9 mouse cellular contexts compared by ENCODE assay signal in the genomic region with DNA sequence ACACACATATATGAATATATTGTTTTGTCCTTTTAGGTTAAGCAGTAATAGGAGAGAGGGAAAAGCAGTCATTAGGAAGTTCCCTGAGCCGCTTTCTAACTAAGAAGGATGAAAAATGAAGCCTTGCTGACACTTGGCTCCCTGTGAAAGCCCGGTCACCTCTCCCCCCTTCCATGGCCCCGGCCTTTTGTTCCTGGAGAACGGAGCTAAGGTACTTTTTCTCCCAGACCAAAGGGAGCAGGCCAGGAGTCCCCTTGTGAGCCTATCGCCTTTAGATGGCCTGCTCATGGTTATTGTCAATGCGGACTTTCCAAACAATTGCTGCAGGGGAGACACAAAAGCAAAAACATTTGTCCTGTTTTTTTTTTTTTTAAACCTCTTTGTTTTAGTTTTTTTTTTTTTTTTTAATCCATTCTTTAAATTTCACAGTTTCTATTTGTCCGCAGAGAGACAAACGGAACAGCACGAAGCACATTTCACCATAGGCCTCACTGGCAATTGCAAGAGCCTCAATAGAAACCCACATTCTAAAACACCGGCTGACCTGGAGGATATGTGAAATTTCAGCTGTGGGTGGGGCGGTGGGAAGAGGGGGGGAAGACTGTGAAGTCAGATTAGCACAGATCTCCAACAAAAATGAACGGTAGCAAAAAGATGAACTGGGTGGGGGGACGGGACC.
DNase-seq lines count a peak whose midpoint lies in the region; ATAC-seq lines count a peak whose summit lies in the region.
"Had no signal": no experiment of that assay in that cellular context is flagged by ENCODE, and none has a peak within 500 bp of the region (broad histone marks: within the 10 kb centered on the region; RNA-seq: fewer than 3 reads in every experiment).

No protein-coding gene starts in this region.

- H3K9me3 ChIP-seq in heart, embryonic 15.5 days (replicated peaks) = no peaks in the 10 kb centered on the region
- H3K9me3 ChIP-seq in embryonic facial prominence, embryonic 10.5 days = no peaks in the 10 kb centered on the region
- no peaks in the 10 kb centered on the region for H3K9me3 ChIP-seq in hindbrain, embryonic 11.5 days (ENCODE audit: control insufficient read depth, low read length)
- no peaks in the 10 kb centered on the region for H3K9me3 ChIP-seq in midbrain, embryonic 15.5 days

- WGBS in heart, embryonic 15.5 days = 50% methylated on average over 13 of the region's 13 CpGs
- 18% methylated on average over 13 of the region's 13 CpGs for WGBS in embryonic facial prominence, embryonic 10.5 days
- 9% methylated on average over 13 of the region's 13 CpGs for WGBS in hindbrain, embryonic 11.5 days
- WGBS in midbrain, embryonic 15.5 days = 17% methylated on average over 13 of the region's 13 CpGs

- DNase-seq in heart, postnatal 4 days = no peak
- no peak for DNase-seq in embryonic facial prominence, embryonic 10.5 days (ENCODE audit: low spot score)
- peak; percentile 69 for DNase-seq in hindbrain, embryonic 11.5 days (ENCODE audit: low spot score)
- no peak for DNase-seq in cerebellum, postnatal 14 days
- DNase-seq in left cerebral cortex, postnatal 36 days (ENCODE audit: low spot score in 2 of 2) = no peak
- DNase-seq in left cerebral cortex, postnatal 10 days (ENCODE audit: extremely low spot score in 1 of 2, low spot score in 2 of 2) = no peak
- DNase-seq: left cerebral cortex, postnatal 4 days had no signal

- no peak overlapping the region for H3K4me2 ChIP-seq in heart, embryonic 15.5 days
- peak overlapping the region; percentile 20; the same call in 1 of the 2 replicates for H3K4me2 ChIP-seq in hindbrain, embryonic 11.5 days (replicated peaks; ENCODE audit: low read depth, low read length)
- peak overlapping the region; percentile 91 for H3K4me2 ChIP-seq in midbrain, embryonic 15.5 days

- no peak overlapping the region for H3K9ac ChIP-seq in heart, embryonic 15.5 days
- peak overlapping the region; percentile 49 for H3K9ac ChIP-seq in hindbrain, embryonic 11.5 days (ENCODE audit: low read depth, low read length)
- peak overlapping the region; percentile 48 for H3K9ac ChIP-seq in midbrain, embryonic 15.5 days

- H3K4me3 ChIP-seq in heart, embryonic 15.5 days = no peak overlapping the region
- H3K4me3 ChIP-seq in embryonic facial prominence, embryonic 10.5 days = peak overlapping the region; percentile 21; the same call in 1 of the 2 replicates
- no peak overlapping the region for H3K4me3 ChIP-seq in hindbrain, embryonic 11.5 days (ENCODE audit: low read depth, low read length)
- H3K4me3 ChIP-seq in midbrain, embryonic 15.5 days = peak overlapping the region; percentile 15

- H3K4me1 ChIP-seq in heart, embryonic 15.5 days (replicated peaks) = peaks cover 69% of the 10 kb centered on the region
- peaks cover 98% of the 10 kb centered on the region for H3K4me1 ChIP-seq in embryonic facial prominence, embryonic 10.5 days
- peaks cover 40% of the 10 kb centered on the region for H3K4me1 ChIP-seq in hindbrain, embryonic 11.5 days (replicated peaks; ENCODE audit: control insufficient read depth, insufficient read depth, low read length)
- peaks cover 61% of the 10 kb centered on the region for H3K4me1 ChIP-seq in midbrain, embryonic 15.5 days

- ATAC-seq in heart, embryonic 15.5 days (replicated peaks; ENCODE audit: insufficient number of reproducible peaks, insufficient read depth, low FRiP score, low read depth) = no peak
- ATAC-seq in hindbrain, embryonic 11.5 days (ENCODE audit: low FRiP score) = no peak
- no peak for ATAC-seq in midbrain, embryonic 15.5 days (replicated peaks)

- peak overlapping the region; percentile 57 for H3K27ac ChIP-seq in heart, embryonic 15.5 days
- H3K27ac ChIP-seq in embryonic facial prominence, embryonic 10.5 days (replicated peaks) = peak overlapping the region; percentile 76
- peak overlapping the region; percentile 82 for H3K27ac ChIP-seq in hindbrain, embryonic 11.5 days (ENCODE audit: low read depth, low read length)
- peak overlapping the region; percentile 100 for H3K27ac ChIP-seq in midbrain, embryonic 15.5 days

- intact Hi-C loops in left cerebral cortex, postnatal 36 days (cut with DNase I) = loop anchor here (5.0 kb wide), 1 partner anchor 468 kb away; no protein-coding TSS in a partner anchor
- intact Hi-C loops in left cerebral cortex, postnatal 10 days (cut with DNase I) = loop anchor here (5.0 to 10.0 kb wide), 3 partner anchors 477 to 705 kb away; no protein-coding TSS in a partner anchor

- H3K36me3 ChIP-seq in heart, embryonic 15.5 days = no peaks in the 10 kb centered on the region
- no peaks in the 10 kb centered on the region for H3K36me3 ChIP-seq in embryonic facial prominence, embryonic 10.5 days (replicated peaks)
- H3K36me3 ChIP-seq in hindbrain, embryonic 11.5 days (ENCODE audit: control insufficient read depth, insufficient read depth, low read length) = no peaks in the 10 kb centered on the region
- H3K36me3 ChIP-seq in midbrain, embryonic 15.5 days (replicated peaks) = no peaks in the 10 kb centered on the region

- no peaks in the 10 kb centered on the region for H3K27me3 ChIP-seq in heart, embryonic 15.5 days
- no peaks in the 10 kb centered on the region for H3K27me3 ChIP-seq in embryonic facial prominence, embryonic 10.5 days (replicated peaks; ENCODE audit: low read depth, poor library complexity, severe bottlenecking)
- no peaks in the 10 kb centered on the region for H3K27me3 ChIP-seq in hindbrain, embryonic 11.5 days (ENCODE audit: control insufficient read depth, insufficient read depth, low read length)
- no peaks in the 10 kb centered on the region for H3K27me3 ChIP-seq in midbrain, embryonic 15.5 days (replicated peaks)

Comparison
In these comparisons a context has a peak if more than half of its experiments do, and no peak if none do; other contexts are left out.
1. H3K4me3 ChIP-seq: peak in embryonic facial prominence, embryonic 10.5 days (single experiment) and midbrain, embryonic 15.5 days (single experiment); none in heart, embryonic 15.5 days (single experiment) and hindbrain, embryonic 11.5 days (single experiment).
2. Peak in every context shown above with its lines, with median percentiles within 50 percentile points of each other: H3K27ac ChIP-seq.